Mouse (Mus musculus) left cerebral cortex, postnatal 36 days (tissue): ENCODE measurements at regions not wholly inside any gene's neighbourhood (a gene's known extent, or its start where the extent isn't known, plus 50 kb on each side); places are given as distances from the start of the nearest gene placed in this dataset.
"Not testable (repeated sequence)": the region's sequence is repeated elsewhere in the genome, so short reads cannot be mapped to it uniquely, and the experiment has no call there.

Source experiments
- DNase-seq, 2 experiments: peaks; one replicate each; pipeline ENCODE4 v3.0.0; 2021 to 2022; ENCODE audit warnings: low spot score in 2 of 2, mixed read lengths in 1 of 2
- intact Hi-C: fragments of 180-260 bp; cut with DNase I; formaldehyde crosslinking; loops from one replicate; pipeline ENCODE4 v1.15.1; 2025

DNA sequence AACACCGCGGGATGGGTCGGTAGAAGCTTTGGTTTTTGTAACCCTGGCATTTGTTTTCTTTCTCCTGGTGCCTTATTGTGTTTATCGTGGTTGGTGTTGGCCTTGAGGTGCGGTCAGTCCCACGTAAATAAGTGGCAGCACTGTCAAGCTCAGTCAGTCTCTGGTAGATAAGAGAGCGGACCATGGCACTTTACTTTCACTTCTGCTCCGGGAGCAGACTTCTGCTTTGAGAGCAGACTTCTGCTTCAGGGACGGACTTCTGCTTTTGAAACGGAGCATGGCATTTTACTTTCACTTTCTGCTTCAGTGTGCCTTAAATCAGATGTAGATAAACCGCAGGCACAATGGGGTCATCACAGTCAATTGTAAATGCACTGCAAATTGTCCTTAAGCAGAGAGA is 54.3 kb upstream of the Ccdc66 start:
- intact Hi-C loops, DNase-seq: not testable (repeated sequence)

DNA sequence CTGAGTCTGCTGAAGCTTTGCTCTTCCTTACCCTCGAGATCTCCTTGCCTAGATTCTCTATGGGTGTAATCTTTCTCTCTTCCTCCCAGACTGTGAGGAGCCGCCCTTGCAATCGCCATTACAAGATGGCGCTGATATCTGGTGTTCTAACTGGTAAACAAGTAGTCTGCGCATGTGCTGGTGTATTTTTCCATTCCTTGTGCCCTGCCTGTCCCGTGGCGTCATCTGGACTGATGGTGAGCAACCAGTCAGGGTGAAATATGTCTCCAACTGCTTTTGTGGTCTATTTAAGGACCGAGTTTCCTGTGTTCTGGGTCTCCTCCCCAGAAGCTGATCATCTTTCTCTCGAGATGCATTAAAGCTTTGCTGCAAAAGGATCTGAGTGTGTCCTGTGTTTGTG is 53.7 kb upstream of the Ccdc66 start:
- DNase-seq, intact Hi-C loops: not testable (repeated sequence)

GRCm38 (mm10) chr14:27560434-27560833 is 52.2 kb upstream of the Ccdc66 start:
- peak; percentile 20 to 50 for DNase-seq
- intact Hi-C loops: no loop called here

- intact Hi-C loops: no loop called here
Measured at GRCm38 (mm10) chr14:27558794-27559491, 50.7 kb upstream of the Ccdc66 start.

More at GRCm38 (mm10) chr14:27558794-27559491, 50.7 kb upstream of the Ccdc66 start:
- DNase-seq: no peak
